10 mouse cellular contexts compared by ENCODE assay signal in the genomic region with DNA sequence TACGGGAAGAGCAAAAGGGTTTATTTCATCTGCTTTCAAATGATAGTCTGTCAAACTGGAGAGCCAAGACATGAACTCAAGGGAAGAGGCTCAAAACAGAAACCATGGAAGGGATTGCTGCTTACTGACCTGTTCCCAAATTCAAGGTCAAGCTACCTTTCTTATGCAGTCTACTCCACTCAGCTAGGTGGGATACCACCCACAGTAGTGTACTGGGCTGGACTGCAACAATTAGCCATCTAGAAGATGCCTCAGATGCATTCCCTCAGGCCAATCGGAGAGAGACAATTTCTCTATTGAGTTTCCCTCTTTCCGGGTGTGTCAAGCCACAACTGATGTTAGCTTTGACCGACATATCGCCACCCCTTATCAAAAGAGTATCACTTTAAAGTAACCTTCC. TPM values are rescaled to one million over a fixed set of nuclear protein-coding genes. Genes with fewer than 3 reads are reported as not detected.
"Had no signal": no experiment of that assay in that cellular context is flagged by ENCODE, and none has a peak within 500 bp of the region (broad histone marks: within the 10 kb centered on the region; RNA-seq: fewer than 3 reads in every experiment).

No protein-coding gene starts in this region.

- DNase-seq: lung, adult 18-20 months; lung, embryonic 14.5 days; lung, postnatal 10 days; lung, postnatal 4 days; right cerebral cortex, postnatal 14 days; thymus, adult 2 months; thymus, postnatal 25 days had no signal

- ATAC-seq: midbrain, embryonic 13.5 days; midbrain, embryonic 15.5 days had no signal

RNA-seq across cellular contexts. Expression of a gene that starts 47.2 kb away (rescaled TPM):
- total RNA-seq: midbrain, postnatal 0 days had no signal
